Mouse (Mus musculus) heart, adult 2 months (tissue): ENCODE results near the gene Dnmt3b.

Experiments
- CTCF ChIP-seq: fragments of 200-600 bp; IDR thresholded peaks from 2 replicates; pipeline ENCODE4 v1.8.1; 2022; ENCODE audit warnings: antibody characterized with exemption, mild to moderate bottlenecking, moderate library complexity
- EP300 ChIP-seq: fragments of 200-500 bp; IDR thresholded peaks from 2 replicates; pipeline ENCODE4 v1.6.1; 2011; ENCODE audit warnings: low read depth, low read length, control low read depth; ENCODE audit not compliant: insufficient read depth
- POLR2A ChIP-seq: fragments of 200-500 bp; IDR thresholded peaks from 2 replicates; pipeline ENCODE4 v1.6.1; 2011; ENCODE audit warnings: mild to moderate bottlenecking, low read depth, low read length, control low read depth; ENCODE audit not compliant: insufficient read depth

- TF ChIP-seq EP300 (no peak), CTCF (no peak), POLR2A (no peak)
Measured at GRCm38 (mm10) chr2:153618439-153618838, 30.8 kb upstream of the Dnmt3b start.
